Comparison of ENCODE assay signal across 8 mouse cellular contexts in the genomic region with DNA sequence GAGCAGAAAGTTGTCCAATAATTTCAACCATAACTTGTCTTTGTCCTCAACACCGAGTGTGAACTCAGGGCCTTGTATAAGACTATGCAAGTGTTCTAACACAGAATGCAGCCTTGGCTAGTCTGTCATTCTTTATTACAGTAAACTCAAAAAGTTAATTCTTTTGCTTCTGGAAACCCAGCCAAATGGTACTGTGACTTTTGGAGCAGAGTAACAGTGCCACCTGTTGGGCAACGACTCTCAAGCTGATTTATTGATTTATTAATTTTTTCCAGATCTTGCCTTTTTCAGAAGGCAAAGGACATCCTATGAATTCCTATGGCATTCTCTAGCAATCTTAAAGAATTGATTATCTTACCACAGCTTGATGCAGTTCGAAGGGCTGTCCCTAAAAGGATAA. TPM values are rescaled to one million over a fixed set of nuclear protein-coding genes. Genes with fewer than 3 reads are reported as not detected.
DNase-seq lines count a peak whose midpoint lies in the region; ATAC-seq and TF ChIP-seq lines count a peak whose summit lies in the region.
"Had no signal": no experiment of that assay in that cellular context is flagged by ENCODE, and none has a peak within 500 bp of the region (broad histone marks: within the 10 kb centered on the region; RNA-seq: fewer than 3 reads in every experiment).

No protein-coding gene starts in this region.

- peak; percentile 33 for DNase-seq in layer of hippocampus, adult 11-12 months (ENCODE audit: low spot score)
- DNase-seq in layer of hippocampus, adult 9-11 months: no peak
- DNase-seq in CH12.LX (ENCODE audit: extremely low read depth): peak; percentile 65
- peak; percentile 38 for DNase-seq in adrenal gland, adult 2 months
- DNase-seq in kidney, adult 8-10 months: peak; percentile 42 to 67
- peak; percentile 69 for DNase-seq in lung, postnatal 36 days

- no peak for TF ChIP-seq EP300 in CH12.LX (IDR thresholded peaks at IDR 0.05; ENCODE audit: low read length)

- H3K27ac ChIP-seq in CH12.LX (ENCODE audit: insufficient read depth, low read depth): no peak overlapping the region
- H3K27ac ChIP-seq in forebrain, embryonic 12.5 days: no peak overlapping the region
- H3K27ac ChIP-seq: limb, embryonic 12.5 days had no signal

- H3K9ac ChIP-seq in CH12.LX (ENCODE audit: insufficient read depth, low read depth): no peak overlapping the region
- H3K9ac ChIP-seq in forebrain, embryonic 12.5 days: no peak overlapping the region
- H3K9ac ChIP-seq: limb, embryonic 12.5 days had no signal

- WGBS in forebrain, embryonic 12.5 days: 61% methylated on average over 3 of the region's 3 CpGs

- TF ChIP-seq RAD21 in CH12.LX (IDR thresholded peaks at IDR 0.05; ENCODE audit: low read depth, low read length): peak; percentile 92

- H3K36me3 ChIP-seq in CH12.LX (replicated peaks in 1 of 2; ENCODE audit: control insufficient read depth in 1 of 2, insufficient read depth in 1 of 2, low read length in 1 of 2): no peaks in the 10 kb centered on the region
- H3K36me3 ChIP-seq in forebrain, embryonic 12.5 days (replicated peaks): no peaks in the 10 kb centered on the region
- H3K36me3 ChIP-seq: limb, embryonic 12.5 days had no signal

- in situ Hi-C loops in CH12.LX (cut with MboI; ENCODE audit: low pct_ligation_motif_present, low pct_unique_long_range_greater_than_20kb, low sequenced_read_pairs): loop anchor here (5.0 kb wide), 1 partner anchor 399 kb away; no protein-coding TSS in a partner anchor

- no peak overlapping the region for H3K4me3 ChIP-seq in CH12.LX (replicated peaks in 1 of 3; ENCODE audit: low read depth in 2 of 3, low read length in 2 of 3, poor library complexity in 1 of 3)
- H3K4me3 ChIP-seq in forebrain, embryonic 12.5 days (replicated peaks): no peak overlapping the region
- H3K4me3 ChIP-seq: limb, embryonic 12.5 days had no signal

- dilution Hi-C loops in CH12.LX (cut with MboI; ENCODE audit: extremely low pct_ligation_motif_present, extremely low pct_unique_long_range_greater_than_20kb, low sequenced_read_pairs): no loop called here

- H3K4me1 ChIP-seq in CH12.LX (ENCODE audit: control insufficient read depth in 1 of 2, insufficient read depth in 2 of 2): peaks cover 3 to 22% of the 10 kb centered on the region in 2 experiments; a peak in 3 of 4 replicates
- no peaks in the 10 kb centered on the region for H3K4me1 ChIP-seq in forebrain, embryonic 12.5 days

- TF ChIP-seq CTCF in CH12.LX (conservative IDR thresholded peaks at IDR 0.05 in 1 of 2, IDR thresholded peaks at IDR 0.05 in 1 of 2; ENCODE audit: low read depth in 2 of 2, low read length in 2 of 2): peak; percentile 56 to 88

- no peaks in the 10 kb centered on the region for H3K9me3 ChIP-seq in CH12.LX (replicated peaks; ENCODE audit: low read length)
- no peaks in the 10 kb centered on the region for H3K9me3 ChIP-seq in forebrain, embryonic 12.5 days
- H3K9me3 ChIP-seq: limb, embryonic 12.5 days had no signal

- H3K27me3 ChIP-seq in CH12.LX (replicated peaks): no peaks in the 10 kb centered on the region
- no peaks in the 10 kb centered on the region for H3K27me3 ChIP-seq in forebrain, embryonic 12.5 days
- H3K27me3 ChIP-seq: limb, embryonic 12.5 days had no signal

- no peak for TF ChIP-seq POLR2A in CH12.LX (IDR thresholded peaks at IDR 0.05; ENCODE audit: low read depth, low read length)

- no peak for ATAC-seq in forebrain, embryonic 12.5 days (ENCODE audit: low FRiP score)

- H3K79me2 ChIP-seq in CH12.LX (replicated peaks; ENCODE audit: control insufficient read depth, extremely low read depth, insufficient read depth, poor library complexity, severe bottlenecking): no peaks in the 10 kb centered on the region

- H3K4me2 ChIP-seq in CH12.LX (ENCODE audit: insufficient read depth, low read depth, poor library complexity, severe bottlenecking): no peak overlapping the region
- no peak overlapping the region for H3K4me2 ChIP-seq in forebrain, embryonic 12.5 days
- H3K4me2 ChIP-seq: limb, embryonic 12.5 days had no signal

TF ChIP-seq in CH12.LX, 34 proteins besides CTCF, POLR2A, EP300 and RAD21:
- TF ChIP-seq IRF4 (IDR thresholded peaks at IDR 0.05; ENCODE audit: low read depth, low read length) (no peak), MAFK (IDR thresholded peaks at IDR 0.05; ENCODE audit: insufficient replicate concordance, low read length) (no peak), TBP (conservative IDR thresholded peaks at IDR 0.05; ENCODE audit: low read depth, low read length) (no peak), POLR2AphosphoS2 (IDR thresholded peaks at IDR 0.05; ENCODE audit: low read depth, low read length) (no peak), CHD1 (IDR thresholded peaks at IDR 0.05; ENCODE audit: low read depth, low read length) (no peak), GABPA (IDR thresholded peaks at IDR 0.05; ENCODE audit: insufficient replicate concordance, low read depth, low read length) (no peak), USF2 (conservative IDR thresholded peaks at IDR 0.05; ENCODE audit: low read depth, low read length) (no peak), SMC3 (IDR thresholded peaks at IDR 0.05; ENCODE audit: low read depth, low read length) (peak; percentile 85), NELFE (IDR thresholded peaks at IDR 0.05; ENCODE audit: low read depth, low read length) (0 out of 2 replicates have a peak, but pooled peaks have one; percentile 37), NRF1 (IDR thresholded peaks at IDR 0.05; ENCODE audit: low read depth, low read length) (no peak), MEF2A (IDR thresholded peaks at IDR 0.05; ENCODE audit: borderline replicate concordance, low read depth, low read length) (no peak), MXI1 (IDR thresholded peaks at IDR 0.05; ENCODE audit: low read depth, low read length) (no peak), ZMIZ1 (IDR thresholded peaks at IDR 0.05; ENCODE audit: low read depth, low read length) (no peak), MAZ (IDR thresholded peaks at IDR 0.05; ENCODE audit: low read depth, low read length) (no peak), JUND (conservative IDR thresholded peaks at IDR 0.05; ENCODE audit: low read depth, low read length) (0 out of 2 replicates have a peak, but pooled peaks have one; percentile 36), UBTF (IDR thresholded peaks at IDR 0.05; ENCODE audit: low read depth, low read length) (no peak), E2F4 (IDR thresholded peaks at IDR 0.05; ENCODE audit: insufficient replicate concordance, low read depth, low read length) (no peak), USF1 (IDR thresholded peaks at IDR 0.05; ENCODE audit: low read depth, low read length) (no peak), ZKSCAN1 (IDR thresholded peaks at IDR 0.05; ENCODE audit: borderline replicate concordance, low read depth, low read length) (no peak), ELF1 (IDR thresholded peaks at IDR 0.05; ENCODE audit: low read depth, low read length) (no peak), JUN (IDR thresholded peaks at IDR 0.05; ENCODE audit: insufficient read depth, low read depth, low read length) (no peak), SIN3A (IDR thresholded peaks at IDR 0.05; ENCODE audit: low read length) (no peak), ZC3H11A (IDR thresholded peaks at IDR 0.05; ENCODE audit: low read depth, low read length) (peak; percentile 70), BHLHE40 (IDR thresholded peaks at IDR 0.05; ENCODE audit: low read depth, low read length) (no peak), ZNF384 (IDR thresholded peaks at IDR 0.05; ENCODE audit: low read depth, low read length) (no peak), RCOR1 (conservative IDR thresholded peaks at IDR 0.05; ENCODE audit: low read depth, low read length) (no peak), PAX5 (IDR thresholded peaks at IDR 0.05; ENCODE audit: low read length) (no peak)

RNA-seq across cellular contexts. Expression of a gene that starts 51.1 kb away (rescaled TPM):
- not detected in 2 replicates for total RNA-seq in CH12.LX (2012; rRNA removed)
- not detected in 2 replicates for total RNA-seq in CH12.LX (2014; rRNA removed)
- polyA plus RNA-seq in CH12.LX (2012; ENCODE audit: insufficient read length, low read depth): 0.10 TPM in 1 of 2 replicates, not detected in the other
- total RNA-seq in adrenal gland, adult 2 months (2021): 1 to 10 TPM in 1 of 2 experiments, under 1 TPM in 1; 0.63 to 1.3 TPM
- 0.19 and 0.54 TPM in 2 replicates for polyA plus RNA-seq in adrenal gland, adult 2 months (2012; rRNA removed)
- 0.59 and 1.6 TPM in 2 replicates for polyA plus RNA-seq in forebrain, embryonic 12.5 days (2016; fragmentation: Nextera tagmentation; extraction: Ambion mirVana)
